Mouse (Mus musculus) testis, adult 2 months (tissue): ENCODE results near the gene Itga3. TPM values are rescaled to one million over a fixed set of nuclear protein-coding genes. Genes with fewer than 3 reads are reported as not detected.

Experiments used
- H3K27ac ChIP-seq: fragments of 200-500 bp; 2 replicates; pipeline ENCODE4 v1.5.1; 2012; ENCODE audit warnings: low read depth, low read length; ENCODE audit not compliant: control insufficient read depth, insufficient read depth
- H3K27me3 ChIP-seq: fragments of 200-500 bp; 2 replicates; pipeline ENCODE4 v1.6.1; 2012; ENCODE audit warnings: mild to moderate bottlenecking, low read length, moderate library complexity; ENCODE audit not compliant: control insufficient read depth, insufficient read depth
- H3K36me3 ChIP-seq: fragments of 200-500 bp; 2 replicates; pipeline ENCODE4 v1.6.1; 2012; ENCODE audit warnings: mild to moderate bottlenecking, low read length; ENCODE audit not compliant: control insufficient read depth, insufficient read depth
- H3K4me1 ChIP-seq: fragments of 200-500 bp; 2 replicates; pipeline ENCODE4 v1.6.1; 2012; ENCODE audit warnings: low read length; ENCODE audit not compliant: control insufficient read depth, insufficient read depth
- H3K4me3 ChIP-seq: fragments of 200-500 bp; 2 replicates; pipeline ENCODE4 v1.5.1; 2012; ENCODE audit warnings: low read depth, mild to moderate bottlenecking, low read length, moderate library complexity, mixed read lengths; ENCODE audit not compliant: control insufficient read depth
- CTCF ChIP-seq: fragments of 200-500 bp; IDR thresholded peaks from 2 replicates; pipeline ENCODE4 v1.5.1; 2012; ENCODE audit warnings: low read depth, mild to moderate bottlenecking, inconsistent platforms, low read length, moderate library complexity; ENCODE audit not compliant: control insufficient read depth, insufficient read depth, insufficient replicate concordance
- POLR2A ChIP-seq: fragments of 200-500 bp; IDR thresholded peaks from 2 replicates; pipeline ENCODE4 v1.6.1; 2012; ENCODE audit warnings: low read depth, mild to moderate bottlenecking, inconsistent platforms, low read length, moderate library complexity; ENCODE audit not compliant: control insufficient read depth
- polyA plus RNA-seq: library from polyadenylated mRNA; depleted of rRNA; stranded (reverse); fragments of >200 nt; gene quantifications from 2 replicates; pipeline ENCODE4 v1.2.3, GENCODE M21; 2012

Itga3 gene
- polyA plus RNA-seq, 1 experiment = 1.5 TPM

DNA sequence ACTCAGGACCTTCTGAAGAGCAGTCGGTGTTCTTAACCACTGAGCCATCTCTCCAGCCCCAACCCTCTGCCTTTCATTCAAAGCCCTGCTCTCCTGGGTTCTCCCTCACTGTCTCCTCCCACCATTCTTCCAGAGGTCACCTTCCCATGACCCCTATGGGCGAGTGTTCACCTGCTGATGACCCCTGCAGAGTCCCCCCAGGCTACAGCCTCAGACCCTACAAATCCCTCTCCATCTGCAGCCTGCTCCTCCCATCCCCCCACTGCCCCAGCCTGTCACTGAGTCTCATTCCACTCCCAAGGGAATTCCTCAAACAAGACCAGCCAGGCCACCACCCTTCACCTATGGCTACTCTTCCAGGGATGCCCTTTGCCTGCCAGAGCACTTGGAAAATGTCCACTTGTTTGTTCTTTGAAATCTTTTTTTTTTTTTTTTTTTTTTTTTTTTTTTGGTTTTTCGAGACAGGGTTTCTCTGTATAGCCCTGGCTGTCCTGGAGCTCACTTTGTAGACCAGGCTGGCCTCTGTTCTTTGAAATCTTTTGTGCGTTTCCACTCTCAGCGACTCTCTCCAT lies 8.3 kb upstream of the Itga3 start:
- no peak for TF ChIP-seq CTCF
- no peak for TF ChIP-seq POLR2A
- H3K27me3 ChIP-seq = no peaks in the 10 kb centered on the region
- H3K36me3 ChIP-seq = no peaks in the 10 kb centered on the region
- peaks cover 3% of the 10 kb centered on the region; the same call in 1 of the 2 replicates for H3K4me1 ChIP-seq
- H3K27ac ChIP-seq = no peak overlapping the region
- no peak overlapping the region for H3K4me3 ChIP-seq

DNA sequence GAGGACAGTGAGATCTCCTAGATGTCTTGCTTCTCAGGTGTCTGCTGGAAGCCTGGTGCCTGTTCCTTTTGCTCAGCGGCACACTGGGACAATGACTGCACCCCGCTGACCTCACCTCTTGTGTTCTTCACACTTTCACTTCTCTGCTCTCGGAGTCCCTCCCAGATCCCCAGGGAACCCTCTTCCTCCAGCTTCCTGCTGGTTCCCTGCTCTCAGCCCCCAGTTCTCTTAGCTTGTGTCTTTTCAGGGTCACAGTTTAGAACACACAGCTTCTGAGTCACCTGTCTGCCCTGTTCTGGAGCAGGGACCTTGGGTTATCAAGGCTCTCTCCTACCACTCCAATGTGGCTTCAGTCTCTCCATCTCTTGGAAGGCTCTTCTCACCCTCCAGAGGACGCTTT lies 7.6 kb upstream of the Itga3 start:
- Histone ChIP-seq H3K36me3 (no peaks in the 10 kb centered on the region), H3K27me3 (no peaks in the 10 kb centered on the region), H3K27ac (no peak overlapping the region), H3K4me3 (no peak overlapping the region), H3K4me1 (peaks cover 3% of the 10 kb centered on the region; the same call in 1 of the 2 replicates)
- TF ChIP-seq POLR2A = no peak
- TF ChIP-seq CTCF = no peak

DNA sequence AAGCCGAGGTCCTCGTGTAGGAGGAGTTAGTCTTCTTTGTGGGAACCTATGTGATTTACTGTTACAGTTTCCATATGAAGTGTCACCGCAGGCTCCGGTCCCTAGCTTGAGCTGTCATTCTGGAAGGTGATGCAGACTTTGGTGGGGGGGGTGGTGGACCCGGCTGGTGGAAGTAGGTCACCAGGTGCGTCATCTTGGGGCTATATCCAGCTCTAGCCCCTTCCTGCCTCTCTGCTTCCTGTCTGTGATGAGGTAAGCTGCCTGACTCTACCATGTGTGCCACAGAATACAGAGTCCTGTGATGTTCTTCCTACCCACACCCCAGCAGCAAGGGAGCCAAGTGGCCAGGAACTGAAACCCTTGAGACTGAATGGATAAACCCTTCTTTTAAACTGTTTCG lies 6.3 kb upstream of the Itga3 start:
- Histone ChIP-seq H3K27ac (no peak overlapping the region), H3K27me3 (no peaks in the 10 kb centered on the region), H3K36me3 (no peaks in the 10 kb centered on the region), H3K4me1 (peaks cover 3% of the 10 kb centered on the region; the same call in 1 of the 2 replicates), H3K4me3 (no peak overlapping the region)
- TF ChIP-seq CTCF = no peak
- TF ChIP-seq POLR2A = no peak

DNA sequence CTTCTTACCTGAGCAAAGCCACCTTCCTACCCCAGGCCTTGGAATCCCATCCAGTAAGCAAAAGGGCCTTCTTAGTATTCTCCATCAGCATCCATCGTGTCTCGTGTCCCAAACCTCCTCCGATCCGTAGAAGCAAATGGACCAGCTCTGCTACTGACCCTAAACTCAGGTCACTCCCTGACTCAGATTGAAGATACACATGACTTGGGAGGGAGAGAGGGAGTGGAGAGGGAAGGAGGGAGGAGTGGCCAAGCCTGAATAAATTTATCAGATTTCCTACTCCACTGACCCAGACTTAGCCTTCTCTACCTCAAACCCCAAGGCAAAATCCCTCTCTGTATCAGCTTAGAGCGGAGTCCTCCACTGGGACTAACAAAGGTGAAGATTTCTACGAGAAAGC lies 4.2 kb upstream of the Itga3 start:
- H3K27ac ChIP-seq = no peak overlapping the region
- no peaks in the 10 kb centered on the region for H3K36me3 ChIP-seq
- TF ChIP-seq CTCF (no peak), POLR2A (no peak)
- H3K4me1 ChIP-seq = peaks cover 16% of the 10 kb centered on the region
- peaks cover 4% of the 10 kb centered on the region; the same call in 1 of the 2 replicates for H3K27me3 ChIP-seq
- no peak overlapping the region for H3K4me3 ChIP-seq

DNA sequence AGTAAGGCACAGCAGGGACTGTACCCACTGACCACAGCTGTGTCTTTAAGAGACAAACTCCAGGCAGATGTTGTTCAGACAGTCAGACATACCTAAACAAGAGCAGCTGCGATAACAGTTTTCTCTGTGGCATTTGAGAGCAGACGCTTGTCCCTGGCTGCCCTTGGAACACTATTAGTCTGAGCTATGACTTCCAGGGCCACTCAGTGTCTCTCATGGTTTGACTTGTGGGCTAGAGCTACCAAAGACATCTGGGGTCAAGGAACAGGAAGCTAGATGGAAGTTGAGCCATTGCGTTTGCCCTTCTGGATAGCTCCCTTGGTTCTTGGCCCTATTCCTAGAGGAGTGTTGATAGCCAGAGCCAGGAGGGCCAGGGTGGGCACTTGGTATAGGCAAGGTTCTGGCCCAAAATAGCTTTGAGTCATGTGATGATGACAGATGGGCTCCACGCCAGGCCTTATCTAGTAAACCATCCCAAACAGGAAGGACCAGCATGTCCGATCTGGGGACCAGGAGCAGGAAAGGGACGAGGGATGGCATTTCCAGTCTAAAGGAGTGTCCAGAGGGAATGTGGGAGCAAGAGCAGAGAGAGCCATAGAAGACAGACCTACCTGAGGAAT lies 2.8 kb upstream of the Itga3 start:
- TF ChIP-seq CTCF (no peak), POLR2A (no peak)
- H3K4me1 ChIP-seq = peaks cover 21% of the 10 kb centered on the region
- no peaks in the 10 kb centered on the region for H3K36me3 ChIP-seq
- peak overlapping the region; percentile 37; the same call in 1 of the 2 replicates for H3K27ac ChIP-seq
- peaks cover 4% of the 10 kb centered on the region; the same call in 1 of the 2 replicates for H3K27me3 ChIP-seq
- no peak overlapping the region for H3K4me3 ChIP-seq

DNA sequence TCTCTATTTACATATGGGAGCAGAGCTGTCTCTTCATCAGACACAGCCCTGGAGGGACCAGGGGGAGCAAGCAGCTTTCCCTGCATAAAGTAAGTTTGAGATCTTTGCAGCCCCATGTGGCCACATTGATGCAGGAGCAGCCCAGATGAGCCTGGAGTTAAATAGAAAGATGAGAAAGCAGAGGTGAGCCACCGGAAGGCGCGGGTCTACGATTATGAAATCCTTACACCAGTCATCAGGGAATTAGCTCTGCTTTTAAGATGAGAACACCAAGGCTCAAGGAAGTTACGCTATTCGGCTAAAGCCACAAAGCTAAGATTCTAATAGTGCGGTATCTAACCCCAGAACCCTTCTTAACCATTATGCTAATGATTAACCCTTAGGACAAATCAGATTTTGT lies 1.4 kb upstream of the Itga3 start:
- TF ChIP-seq CTCF (no peak), POLR2A (no peak)

DNA sequence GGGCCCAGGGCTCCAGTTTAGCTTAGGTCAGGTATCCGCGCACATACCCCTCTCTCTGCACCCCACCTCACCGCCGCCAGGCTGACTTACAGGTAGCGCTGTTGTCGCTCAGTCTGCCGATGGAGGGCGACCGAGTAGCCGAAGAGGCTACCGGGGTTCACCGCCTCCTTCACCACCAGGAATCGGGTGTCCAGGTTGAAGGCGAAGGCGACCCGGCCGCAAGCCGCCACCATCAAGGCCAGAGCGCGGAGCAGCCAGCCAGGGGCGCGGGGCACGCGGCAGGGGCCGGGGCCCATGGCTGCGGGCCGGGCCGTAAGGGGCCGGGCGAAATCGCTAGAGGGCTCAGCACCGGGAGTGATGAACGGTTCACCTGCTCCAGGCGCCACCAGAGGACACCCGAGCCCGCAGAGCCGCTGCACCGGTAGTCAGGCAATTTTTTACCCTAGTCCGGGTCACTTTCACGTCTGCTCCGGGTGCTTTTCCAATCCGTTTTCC lies 513 bp downstream of the Itga3 start:
- H3K27ac ChIP-seq = no peak overlapping the region
- no peaks in the 10 kb centered on the region for H3K36me3 ChIP-seq
- peaks cover 21% of the 10 kb centered on the region for H3K4me1 ChIP-seq
- TF ChIP-seq CTCF = peak; percentile 11; the same call in 1 of the 2 replicates
- no peak for TF ChIP-seq POLR2A
- H3K4me3 ChIP-seq = peak overlapping the region; percentile 80
- peaks cover 4% of the 10 kb centered on the region; the same call in 1 of the 2 replicates for H3K27me3 ChIP-seq

More for the DNA sequence above, 1.4 kb upstream of the Itga3 start:
- Histone ChIP-seq H3K4me3 (no peak overlapping the region), H3K36me3 (no peaks in the 10 kb centered on the region), H3K27me3 (peaks cover 4% of the 10 kb centered on the region; the same call in 1 of the 2 replicates), H3K4me1 (peaks cover 21% of the 10 kb centered on the region), H3K27ac (no peak overlapping the region)
